Mouse (Mus musculus) kidney, adult 11 months (tissue): ENCODE measurements at regions not wholly inside any gene's neighbourhood (a gene's known extent, or its start where the extent isn't known, plus 50 kb on each side); places are given as distances from the start of the nearest gene placed in this dataset.

Experiments
- DNase-seq: peaks from one replicate; pipeline ENCODE4 v3.0.0; 2022

- DNase-seq = no peak
These were observed 61.4 kb upstream of the Adamts9 start for GRCm38 (mm10) chr6:93004587-93005240.

- no peak for DNase-seq
These were observed 60.5 kb upstream of the Adamts9 start for GRCm38 (mm10) chr6:93003812-93004211.

GRCm38 (mm10) chr6:92993647-92994046 is 50.4 kb upstream of the Adamts9 start:
- DNase-seq = no peak
